Mouse (Mus musculus) MEL (cell line): ENCODE data around the gene Camk1g.

Experiments
- CTCF ChIP-seq, 3 experiments: IDR thresholded peaks in 2 of 3; conservative IDR thresholded peaks in 1 of 3; 2 replicates each; pipeline ENCODE4 v1.5.1; 2011 to 2012; ENCODE audit warnings: low read length in 3 of 3, low read depth in 2 of 3, mild to moderate bottlenecking in 2 of 3, improper control_type of control experiment in 1 of 3, inconsistent platforms in 1 of 3, mixed read lengths in 1 of 3, moderate library complexity in 1 of 3; ENCODE audit not compliant: control insufficient read depth in 1 of 3, insufficient read depth in 1 of 3, poor library complexity in 1 of 3, severe bottlenecking in 1 of 3
- GABPA ChIP-seq: IDR thresholded peaks from 2 replicates; pipeline ENCODE4 v1.6.1; 2012; ENCODE audit warnings: low read depth, mild to moderate bottlenecking, inconsistent platforms, low read length, improper control_type of control experiment, moderate library complexity
- MAX ChIP-seq: IDR thresholded peaks from 2 replicates; pipeline ENCODE4 v1.6.1; 2011; ENCODE audit warnings: low read length, improper control_type of control experiment
- POLR2A ChIP-seq, 2 experiments: IDR thresholded peaks; 2 replicates each; pipeline ENCODE4 v1.6.1; 2011 to 2012; ENCODE audit warnings: low read length in 2 of 2, mild to moderate bottlenecking in 2 of 2, control low read depth in 1 of 2, improper control_type of control experiment in 1 of 2, low read depth in 1 of 2, moderate library complexity in 1 of 2; ENCODE audit not compliant: control insufficient read depth in 1 of 2, insufficient read depth in 1 of 2, poor library complexity in 1 of 2
- TAL1 ChIP-seq: IDR thresholded peaks from 2 replicates; pipeline ENCODE4 v1.6.1; 2012; ENCODE audit warnings: mild to moderate bottlenecking, inconsistent platforms, low read length, moderate library complexity, mixed read lengths

GRCm38 (mm10) chr1:193338363-193338995 is 31.6 kb downstream of the Camk1g start:
- TF ChIP-seq CTCF (IDR thresholded peaks at IDR 0.05 in 2 of 3, conservative IDR thresholded peaks at IDR 0.05 in 1 of 3; ENCODE audit: control insufficient read depth in 1 of 3, insufficient read depth in 1 of 3, low read depth in 2 of 3, low read length in 3 of 3, poor library complexity in 1 of 3, severe bottlenecking in 1 of 3) (no peak), TAL1 (no peak), POLR2A (IDR thresholded peaks at IDR 0.05; ENCODE audit: control insufficient read depth in 1 of 2, insufficient read depth in 1 of 2, low read depth in 1 of 2, low read length in 2 of 2, poor library complexity in 1 of 2) (no peak), GABPA (no peak), MAX (no peak)
